Mouse (Mus musculus) limb, embryonic 10.5 days (tissue): ENCODE measurements around the gene Rnf216. TPM values are rescaled to one million over a fixed set of nuclear protein-coding genes. Genes with fewer than 3 reads are reported as not detected.

Source experiments
- DNase-seq: peaks from one replicate; pipeline ENCODE4 v3.0.0-alpha.2; 2017; ENCODE audit warnings: low spot score
- H3K27ac ChIP-seq: fragments of 300-500 bp; sonication (generic); 2 replicates; pipeline ENCODE4 v1.5.1; 2016; ENCODE audit warnings: mild to moderate bottlenecking
- H3K27me3 ChIP-seq: fragments of 300-500 bp; sonication (generic); 2 replicates; pipeline ENCODE4 v1.6.1; 2016; ENCODE audit warnings: low read depth, mild to moderate bottlenecking; ENCODE audit not compliant: poor library complexity, severe bottlenecking
- H3K36me3 ChIP-seq: fragments of 300-500 bp; sonication (generic); 2 replicates; pipeline ENCODE4 v1.6.1; 2016; ENCODE audit warnings: mild to moderate bottlenecking, moderate library complexity
- H3K4me1 ChIP-seq: fragments of 300-500 bp; sonication (generic); 2 replicates; pipeline ENCODE4 v1.6.1; 2016
- H3K4me3 ChIP-seq: fragments of 300-500 bp; sonication (generic); 2 replicates; pipeline ENCODE4 v1.5.1; 2016; ENCODE audit warnings: mild to moderate bottlenecking, moderate library complexity
- H3K9me3 ChIP-seq: fragments of 300-500 bp; sonication (generic); replicated peaks from 2 replicates; pipeline ENCODE4 v1.6.1; 2016; ENCODE audit warnings: mild to moderate bottlenecking
- WGBS: fragments of 180-500 bp; shearing (Covaris S2); methylation state at CpG from one replicate; pipeline ENCODE4 v1.1.7; 2016; 5-methylcytosine and 5-hydroxymethylcytosine counted together
- polyA plus RNA-seq: library from polyadenylated mRNA; unstranded; fragments of >200 nt; fragmentation: Nextera tagmentation; extraction: Ambion mirVana; gene quantifications from 2 replicates; pipeline ENCODE4 v1.2.1, GENCODE M21; 2016

Rnf216 gene
- polyA plus RNA-seq, 1 experiment from 2014 or later = 51.5 TPM

GRCm38 (mm10) chr5:142974598-142975121, 138.1 kb downstream of the Rnf216 start:
- Histone ChIP-seq H3K36me3 (peaks cover 53% of the 10 kb centered on the region), H3K4me1 (peaks cover 19% of the 10 kb centered on the region), H3K4me3 (peak overlapping the region; percentile 14; the same call in 1 of the 2 replicates), H3K27ac (peak overlapping the region; percentile 4; the same call in 1 of the 2 replicates), H3K27me3 (no peaks in the 10 kb centered on the region), H3K9me3 (no peaks in the 10 kb centered on the region)
- peak; percentile 56 for DNase-seq
- 33% methylated on average over 18 of the region's 18 CpGs for WGBS

GRCm38 (mm10) chr5:142973971-142974370, 138.8 kb downstream of the Rnf216 start:
- peaks cover 60% of the 10 kb centered on the region for H3K36me3 ChIP-seq
- 31% methylated on average over 3 of the region's 3 CpGs for WGBS
- no peaks in the 10 kb centered on the region for H3K9me3 ChIP-seq
- H3K4me1 ChIP-seq = peaks cover 19% of the 10 kb centered on the region
- DNase-seq = no peak
- H3K27ac ChIP-seq = no peak overlapping the region
- no peak overlapping the region for H3K4me3 ChIP-seq
- H3K27me3 ChIP-seq = no peaks in the 10 kb centered on the region

- no peak overlapping the region for H3K4me3 ChIP-seq
- no peaks in the 10 kb centered on the region for H3K9me3 ChIP-seq
- peaks cover 100% of the 10 kb centered on the region for H3K36me3 ChIP-seq
- no peak for DNase-seq
- H3K4me1 ChIP-seq = peaks cover 26% of the 10 kb centered on the region
- H3K27ac ChIP-seq = no peak overlapping the region
- no peaks in the 10 kb centered on the region for H3K27me3 ChIP-seq
- WGBS = 94% methylated on average over 14 of the region's 14 CpGs
These were observed 144.4 kb downstream of the Rnf216 start for GRCm38 (mm10) chr5:142968411-142968810.

- Histone ChIP-seq H3K9me3 (no peaks in the 10 kb centered on the region), H3K27ac (no peak overlapping the region), H3K4me3 (peak overlapping the region; percentile 85), H3K36me3 (peaks cover 75% of the 10 kb centered on the region), H3K27me3 (no peaks in the 10 kb centered on the region), H3K4me1 (peaks cover 37% of the 10 kb centered on the region)
- no peak for DNase-seq
- WGBS = 93% methylated on average over 6 of the region's 6 CpGs
These were observed 148.1 kb downstream of the Rnf216 start for GRCm38 (mm10) chr5:142964650-142965049.

- H3K27ac ChIP-seq = peak overlapping the region; percentile 98
- 76% methylated on average over 17 of the region's 17 CpGs for WGBS
- peak overlapping the region; percentile 85 for H3K4me3 ChIP-seq
- DNase-seq = no peak
- H3K9me3 ChIP-seq = no peaks in the 10 kb centered on the region
- H3K4me1 ChIP-seq = peaks cover 45% of the 10 kb centered on the region
- H3K27me3 ChIP-seq = no peaks in the 10 kb centered on the region
- peaks cover 68% of the 10 kb centered on the region for H3K36me3 ChIP-seq
These were observed 148.9 kb downstream of the Rnf216 start for GRCm38 (mm10) chr5:142963705-142964494.

GRCm38 (mm10) chr5:142963003-142963704, 149.6 kb downstream of the Rnf216 start:
- H3K9me3 ChIP-seq = no peaks in the 10 kb centered on the region
- WGBS = 18% methylated on average over 13 of the region's 13 CpGs
- H3K36me3 ChIP-seq = peaks cover 60% of the 10 kb centered on the region
- DNase-seq = peak; percentile 73
- no peaks in the 10 kb centered on the region for H3K27me3 ChIP-seq
- peaks cover 45% of the 10 kb centered on the region for H3K4me1 ChIP-seq
- peak overlapping the region; percentile 85 for H3K4me3 ChIP-seq
- H3K27ac ChIP-seq = peak overlapping the region; percentile 98

GRCm38 (mm10) chr5:142962444-142962961, 150.3 kb downstream of the Rnf216 start:
- Histone ChIP-seq H3K27ac (peak overlapping the region; percentile 98), H3K4me3 (peak overlapping the region; percentile 85), H3K4me1 (peaks cover 45% of the 10 kb centered on the region), H3K9me3 (no peaks in the 10 kb centered on the region), H3K36me3 (peaks cover 54% of the 10 kb centered on the region), H3K27me3 (no peaks in the 10 kb centered on the region)
- no peak for DNase-seq
- WGBS = 1% methylated on average over 11 of the region's 11 CpGs

GRCm38 (mm10) chr5:142961881-142962443, 150.8 kb downstream of the Rnf216 start:
- H3K27me3 ChIP-seq = no peaks in the 10 kb centered on the region
- peaks cover 48% of the 10 kb centered on the region for H3K36me3 ChIP-seq
- under 1% methylated on average over 43 of the region's 43 CpGs for WGBS
- H3K9me3 ChIP-seq = no peaks in the 10 kb centered on the region
- H3K4me3 ChIP-seq = peak overlapping the region; percentile 85
- peak overlapping the region; percentile 98 for H3K27ac ChIP-seq
- peak; percentile 96 for DNase-seq
- H3K4me1 ChIP-seq = peaks cover 40% of the 10 kb centered on the region

GRCm38 (mm10) chr5:142961398-142961880, 151.4 kb downstream of the Rnf216 start:
- H3K9me3 ChIP-seq = no peaks in the 10 kb centered on the region
- peak overlapping the region; percentile 85 for H3K4me3 ChIP-seq
- no peaks in the 10 kb centered on the region for H3K27me3 ChIP-seq
- H3K27ac ChIP-seq = peak overlapping the region; percentile 98
- H3K4me1 ChIP-seq = peaks cover 40% of the 10 kb centered on the region
- no peak for DNase-seq
- peaks cover 43% of the 10 kb centered on the region for H3K36me3 ChIP-seq
- 0% methylated on average over 15 of the region's 15 CpGs for WGBS

- DNase-seq = peak; percentile 72
- Histone ChIP-seq H3K36me3 (peaks cover 37% of the 10 kb centered on the region), H3K9me3 (no peaks in the 10 kb centered on the region), H3K27ac (peak overlapping the region; percentile 98), H3K27me3 (no peaks in the 10 kb centered on the region), H3K4me1 (peaks cover 35% of the 10 kb centered on the region), H3K4me3 (peak overlapping the region; percentile 85)
- WGBS = 0% methylated on average over 59 of the region's 59 CpGs
These were observed 152.0 kb downstream of the Rnf216 start for GRCm38 (mm10) chr5:142960775-142961271.

- DNase-seq = peak; percentile 99
- peaks cover 34% of the 10 kb centered on the region for H3K4me1 ChIP-seq
- no peaks in the 10 kb centered on the region for H3K9me3 ChIP-seq
- H3K27ac ChIP-seq = peak within 1 kb of the TSS; percentile 98
- WGBS = 7% methylated on average over 44 of the region's 44 CpGs
- peaks cover 27% of the 10 kb centered on the region for H3K36me3 ChIP-seq
- no peaks in the 10 kb centered on the region for H3K27me3 ChIP-seq
- peak within 1 kb of the TSS; percentile 85 for H3K4me3 ChIP-seq
These were observed 152.9 kb downstream of the Rnf216 start, which contains the start of gene Fscn1 for GRCm38 (mm10) chr5:142959576-142960556. TSS of gene Fscn1 (plus strand) at chr5:142960343.
